Mouse (Mus musculus) liver, embryonic 16.5 days (tissue): ENCODE data around the gene Hook2. TPM values are rescaled to one million over a fixed set of nuclear protein-coding genes. Genes with fewer than 3 reads are reported as not detected.

Experiments
- ATAC-seq: fragments of 200-750 bp; cut with Nextera tagmentation; 2 replicates; pipeline ENCODE4 v1.8.0; 2017; ENCODE audit warnings: low read depth, mild to moderate bottlenecking, moderate number of reproducible peaks, moderate library complexity
- H3K27ac ChIP-seq: fragments of 300-500 bp; sonication (generic); 2 replicates; pipeline ENCODE4 v1.5.1; 2014; ENCODE audit warnings: mild to moderate bottlenecking, low read length
- H3K27me3 ChIP-seq: fragments of 300-500 bp; sonication (generic); 2 replicates; pipeline ENCODE4 v1.6.1; 2014; ENCODE audit warnings: low read depth, low read length, mixed read lengths; ENCODE audit not compliant: control insufficient read depth, insufficient read depth
- H3K36me3 ChIP-seq: fragments of 300-500 bp; sonication (generic); 2 replicates; pipeline ENCODE4 v1.6.1; 2014; ENCODE audit warnings: mild to moderate bottlenecking; ENCODE audit not compliant: control insufficient read depth, insufficient read depth
- H3K4me1 ChIP-seq: fragments of 300-500 bp; sonication (generic); 2 replicates; pipeline ENCODE4 v1.6.1; 2014; ENCODE audit warnings: low read depth, low read length, mixed read lengths; ENCODE audit not compliant: control insufficient read depth
- H3K4me2 ChIP-seq: fragments of 300-500 bp; sonication (generic); 2 replicates; pipeline ENCODE4 v1.6.1; 2014; ENCODE audit warnings: low read depth, low read length, mixed read lengths
- H3K4me3 ChIP-seq: fragments of 300-500 bp; sonication (generic); 2 replicates; pipeline ENCODE4 v1.5.1; 2014; ENCODE audit warnings: low read depth, mild to moderate bottlenecking, low read length
- H3K9ac ChIP-seq: fragments of 300-500 bp; sonication (generic); 2 replicates; pipeline ENCODE4 v1.6.1; 2014; ENCODE audit warnings: low read depth, low read length
- H3K9me3 ChIP-seq: fragments of 300-500 bp; sonication (generic); replicated peaks from 2 replicates; pipeline ENCODE4 v1.6.1; 2016; ENCODE audit warnings: low read length; ENCODE audit not compliant: control insufficient read depth
- WGBS: fragments of 180-500 bp; shearing (Covaris S2); extraction: QIAGEN DNeasy Blood & Tissue Kit; methylation state at CpG from one replicate; pipeline ENCODE4 v1.1.7; 2014; ENCODE audit not compliant: insufficient replicate concordance; 5-methylcytosine and 5-hydroxymethylcytosine counted together
- polyA plus RNA-seq: library from polyadenylated mRNA; unstranded; fragments of >200 nt; fragmentation: Nextera tagmentation; extraction: Ambion mirVana; gene quantifications from 2 replicates; pipeline ENCODE4 v1.2.1, GENCODE M21; 2015

Gene Hook2
- polyA plus RNA-seq, 1 experiment from 2014 or later, result 9.5 TPM

DNA sequence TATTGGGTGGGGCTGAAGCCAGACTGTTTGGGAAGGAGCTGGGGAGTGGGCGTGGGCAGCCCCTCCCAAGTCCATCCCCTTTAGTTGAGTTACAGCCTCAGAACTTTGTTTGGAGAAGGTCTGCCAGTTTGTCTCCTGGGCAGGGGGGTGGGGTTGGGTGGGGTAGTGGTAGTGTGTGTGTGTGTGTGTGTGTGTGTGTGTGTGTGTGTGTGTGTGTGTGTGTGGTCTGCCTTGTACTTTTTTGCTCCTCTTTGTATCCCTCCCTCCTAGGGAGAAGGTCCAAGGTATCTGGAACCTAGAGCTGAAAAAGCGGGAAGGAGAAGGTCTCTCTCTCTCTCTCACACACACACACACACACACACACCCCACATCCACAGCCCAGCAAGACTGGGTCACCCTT, 24.0 kb downstream of the Hook2 start, which contains the start of gene Best2:
Gene Best2, minus strand, starts transcription at position 101 of the 400 bp plus-strand sequence.
- H3K27me3 ChIP-seq, result peaks cover 35% of the 10 kb centered on the region
- H3K4me3 ChIP-seq, result no peak within 1 kb of the TSS
- peaks cover 9% of the 10 kb centered on the region; the same call in 1 of the 2 replicates for H3K36me3 ChIP-seq
- no peaks in the 10 kb centered on the region for H3K4me1 ChIP-seq
- H3K9me3 ChIP-seq, result no peaks in the 10 kb centered on the region
- H3K27ac ChIP-seq, result no peak within 1 kb of the TSS
- H3K9ac ChIP-seq, result no peak within 1 kb of the TSS
- no peak for ATAC-seq
- H3K4me2 ChIP-seq, result peak within 1 kb of the TSS; percentile 41
- 42% methylated on average over 2 of the region's 2 CpGs for WGBS

DNA sequence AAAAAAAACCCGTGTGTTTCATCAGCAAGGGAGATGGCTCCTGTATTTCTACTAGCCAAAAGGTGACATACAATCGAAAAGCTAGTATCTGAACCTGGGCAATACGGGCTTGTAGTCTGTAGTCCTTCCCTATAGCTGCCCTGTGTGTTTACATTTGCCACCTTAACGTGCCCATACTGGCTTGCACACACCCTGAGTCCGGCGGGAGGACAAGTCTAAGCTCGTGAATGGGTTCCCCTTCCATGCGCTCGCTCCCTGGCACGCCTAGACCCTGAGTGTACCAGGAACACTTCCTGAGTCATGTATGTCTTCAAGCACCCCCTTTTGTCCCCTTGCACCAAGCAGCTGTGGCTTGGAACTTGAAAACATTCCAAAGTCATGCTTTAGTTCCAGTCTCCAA, 26.3 kb downstream of the Hook2 start:
- no peak for ATAC-seq
- WGBS, result 66% methylated on average over 10 of the region's 10 CpGs
- no peak overlapping the region for H3K4me3 ChIP-seq

GRCm38 (mm10) chr8:85017209-85017608, 26.8 kb downstream of the Hook2 start:
- no peak for ATAC-seq
- no peaks in the 10 kb centered on the region for H3K9me3 ChIP-seq
- no peak overlapping the region for H3K9ac ChIP-seq
- H3K4me1 ChIP-seq, result no peaks in the 10 kb centered on the region
- H3K4me2 ChIP-seq, result no peak overlapping the region
- peaks cover 16% of the 10 kb centered on the region for H3K36me3 ChIP-seq
- peaks cover 17% of the 10 kb centered on the region for H3K27me3 ChIP-seq
- H3K27ac ChIP-seq, result no peak overlapping the region
- no peak overlapping the region for H3K4me3 ChIP-seq
- 76% methylated on average over 5 of the region's 5 CpGs for WGBS

More for the DNA sequence above, 26.3 kb downstream of the Hook2 start:
- peaks cover 11% of the 10 kb centered on the region; the same call in 1 of the 2 replicates for H3K36me3 ChIP-seq
- H3K27me3 ChIP-seq, result peaks cover 19% of the 10 kb centered on the region
- H3K4me2 ChIP-seq, result no peak overlapping the region
- no peak overlapping the region for H3K27ac ChIP-seq
- H3K9ac ChIP-seq, result no peak overlapping the region
- no peaks in the 10 kb centered on the region for H3K4me1 ChIP-seq
- no peaks in the 10 kb centered on the region for H3K9me3 ChIP-seq

DNA sequence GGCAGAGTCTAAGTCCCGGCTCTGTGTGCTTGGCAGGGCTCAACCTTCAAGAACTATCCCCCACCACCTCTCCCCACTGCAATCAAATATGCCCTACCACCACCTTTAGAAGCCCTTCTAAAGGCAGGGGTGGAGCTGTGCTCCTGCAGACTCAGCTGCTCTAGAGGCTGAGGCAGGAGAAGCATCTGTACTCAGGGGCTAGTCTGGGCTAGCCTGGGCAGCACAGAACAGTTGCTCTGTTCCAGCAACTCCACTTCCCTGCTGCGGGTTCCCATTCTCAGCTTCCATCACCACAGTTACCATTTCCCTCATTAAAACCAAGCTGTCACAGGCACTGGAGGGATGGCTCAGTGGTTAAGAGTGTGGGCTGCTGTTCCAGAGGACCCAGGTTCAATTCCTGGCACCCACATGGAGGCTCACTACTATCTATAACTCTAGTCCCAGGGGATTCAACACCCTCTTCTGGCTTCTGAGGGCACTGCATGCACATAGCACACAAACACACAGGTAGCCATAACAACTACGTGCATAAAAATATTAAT, 31.2 kb downstream of the Hook2 start:
- peaks cover 23% of the 10 kb centered on the region for H3K36me3 ChIP-seq
- no peak overlapping the region for H3K4me2 ChIP-seq
- H3K27ac ChIP-seq, result no peak overlapping the region
- no peaks in the 10 kb centered on the region for H3K27me3 ChIP-seq
- peaks cover 20% of the 10 kb centered on the region for H3K4me1 ChIP-seq
- H3K9ac ChIP-seq, result no peak overlapping the region
- no peak for ATAC-seq
- H3K4me3 ChIP-seq, result no peak overlapping the region
- 83% methylated on average over 3 of the region's 3 CpGs for WGBS
- no peaks in the 10 kb centered on the region for H3K9me3 ChIP-seq

GRCm38 (mm10) chr8:85023846-85024245, 33.4 kb downstream of the Hook2 start:
- no peak overlapping the region for H3K9ac ChIP-seq
- H3K36me3 ChIP-seq, result peaks cover 14% of the 10 kb centered on the region
- no peaks in the 10 kb centered on the region for H3K9me3 ChIP-seq
- H3K27me3 ChIP-seq, result no peaks in the 10 kb centered on the region
- H3K4me1 ChIP-seq, result peaks cover 30% of the 10 kb centered on the region
- no peak for ATAC-seq
- peak overlapping the region; percentile 76; the same call in 1 of the 2 replicates for H3K4me3 ChIP-seq
- no peak overlapping the region for H3K27ac ChIP-seq
- 78% methylated on average over 3 of the region's 3 CpGs for WGBS
- peak overlapping the region; percentile 93; the same call in 1 of the 2 replicates for H3K4me2 ChIP-seq

DNA sequence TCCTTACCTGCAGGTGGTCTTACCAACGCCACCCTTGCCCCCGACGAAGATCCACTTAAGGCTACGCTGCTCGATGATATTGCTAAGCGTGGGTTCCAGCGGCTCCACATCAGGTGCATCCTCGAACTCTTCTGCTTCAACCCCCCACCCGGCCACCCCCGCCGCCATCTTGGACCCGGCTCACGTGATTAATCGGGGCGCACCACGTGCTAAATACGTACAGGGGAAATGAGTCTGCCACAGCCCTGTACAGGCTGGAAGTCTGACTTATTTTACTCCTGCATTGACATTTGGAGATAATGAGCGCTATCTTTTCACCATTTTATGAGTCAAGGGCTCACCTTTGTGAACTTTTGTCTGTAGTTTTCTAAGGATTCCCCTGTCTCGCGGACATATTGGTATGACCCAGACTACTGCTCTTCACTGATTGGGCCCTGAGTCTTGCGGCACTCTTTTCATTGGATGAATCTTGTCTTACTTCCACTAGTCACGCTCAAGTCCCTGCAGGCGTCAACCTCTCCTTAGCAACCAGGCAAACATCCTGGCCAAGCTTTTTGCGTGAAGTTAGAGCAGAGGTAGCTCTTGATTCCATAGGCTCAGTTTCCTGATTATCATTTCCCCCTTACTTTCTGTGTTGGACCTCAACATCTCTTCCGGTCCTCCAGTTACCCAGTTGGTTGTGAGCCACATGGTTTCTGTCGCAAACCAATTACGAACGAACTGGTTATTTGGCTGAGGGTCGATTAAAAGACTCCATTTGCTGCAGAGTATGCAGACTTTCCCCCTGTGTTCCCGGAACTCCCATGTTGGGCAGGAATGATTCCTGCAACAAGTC, 34.9 kb downstream of the Hook2 start, which contains the start of gene Asna1:
Gene Asna1, minus strand, starts transcription at position 184 of the 835 bp plus-strand sequence.
- peaks cover 26% of the 10 kb centered on the region for H3K36me3 ChIP-seq
- peak within 1 kb of the TSS; percentile 94 for H3K27ac ChIP-seq
- WGBS, result 4% methylated on average over 30 of the region's 30 CpGs

DNA sequence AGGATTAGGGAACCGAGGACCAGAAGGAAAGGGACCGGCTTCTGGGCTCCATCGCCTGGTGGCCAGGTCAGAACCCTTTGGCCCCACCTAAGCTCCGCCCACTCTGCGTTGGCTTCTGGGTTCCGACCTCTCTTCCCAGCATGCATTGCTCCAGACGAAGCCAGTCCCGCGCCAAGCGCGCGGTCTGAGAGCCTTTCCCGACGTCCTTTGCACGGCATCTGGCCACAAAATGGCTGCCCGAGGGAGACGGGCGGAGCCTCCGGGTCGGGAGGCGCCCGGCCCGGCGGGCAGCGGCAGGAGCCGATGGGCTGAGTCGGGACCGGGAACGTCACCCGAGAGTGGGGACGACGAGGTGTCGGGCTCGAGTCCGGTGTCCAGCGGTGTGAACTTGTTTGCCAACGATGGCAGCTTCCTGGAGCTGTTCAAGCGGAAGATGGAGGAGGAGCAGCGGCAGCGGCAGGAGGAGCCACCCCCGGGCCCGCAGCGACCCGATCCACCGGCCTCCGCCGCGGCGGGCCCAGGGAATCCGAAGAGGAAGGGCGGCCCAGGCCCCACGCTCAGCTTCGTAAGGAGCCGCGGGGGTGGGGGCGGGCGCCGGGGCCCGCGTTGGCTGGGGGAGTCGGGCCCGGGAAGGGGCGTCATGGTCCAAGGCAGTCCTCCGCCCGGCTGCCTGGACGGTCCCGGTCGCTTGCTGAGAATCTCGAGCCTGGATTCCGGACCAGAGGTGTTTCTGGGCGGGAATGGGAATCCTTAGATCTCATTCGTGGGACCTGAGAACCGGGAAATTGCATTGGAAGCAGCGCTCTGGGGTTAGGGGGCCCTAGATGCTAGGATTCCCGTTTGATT, 36.5 kb downstream of the Hook2 start, which contains the start of gene Trir:
Gene Trir, plus strand, starts transcription at position 154 of the 846 bp plus-strand sequence.
- peak within 1 kb of the TSS; percentile 96 for H3K4me3 ChIP-seq
- WGBS, result under 1% methylated on average over 75 of the region's 75 CpGs
- peak within 1 kb of the TSS; percentile 93 for H3K4me2 ChIP-seq
- peak within 1 kb of the TSS; percentile 94 for H3K27ac ChIP-seq
- H3K9me3 ChIP-seq, result no peaks in the 10 kb centered on the region
- H3K36me3 ChIP-seq, result peaks cover 34% of the 10 kb centered on the region
- H3K27me3 ChIP-seq, result no peaks in the 10 kb centered on the region
- peak within 1 kb of the TSS; percentile 99 for H3K9ac ChIP-seq
- H3K4me1 ChIP-seq, result peaks cover 35% of the 10 kb centered on the region
- ATAC-seq, result peak; percentile 83

More for the DNA sequence above, 34.9 kb downstream of the Hook2 start, which contains the start of gene Asna1:
- Histone ChIP-seq H3K4me3 (peak within 1 kb of the TSS; percentile 96), H3K9ac (peak within 1 kb of the TSS; percentile 66), H3K4me1 (peaks cover 35% of the 10 kb centered on the region), H3K9me3 (no peaks in the 10 kb centered on the region), H3K4me2 (peak within 1 kb of the TSS; percentile 93), H3K27me3 (no peaks in the 10 kb centered on the region)
- peak; percentile 83 for ATAC-seq

DNA sequence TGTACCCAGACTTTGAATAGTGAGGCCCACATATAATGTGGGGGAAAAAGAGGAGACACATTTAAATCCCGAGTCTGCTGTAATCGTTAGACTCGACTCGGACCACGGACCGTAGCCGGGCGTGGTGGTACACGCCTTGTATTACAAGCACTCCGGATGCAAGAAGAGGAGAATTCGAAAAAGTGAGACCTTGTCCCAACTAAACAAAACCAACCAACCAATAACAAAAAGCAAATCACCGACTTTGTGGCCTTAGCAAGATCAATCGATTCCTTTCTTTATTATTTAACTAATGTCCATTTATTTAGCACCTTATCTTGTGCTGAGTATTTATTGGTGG, 37.1 kb downstream of the Hook2 start:
- Histone ChIP-seq H3K4me1 (peaks cover 35% of the 10 kb centered on the region), H3K4me3 (peak overlapping the region; percentile 96), H3K27me3 (no peaks in the 10 kb centered on the region), H3K36me3 (peaks cover 36% of the 10 kb centered on the region), H3K27ac (peak overlapping the region; percentile 94), H3K4me2 (peak overlapping the region; percentile 70), H3K9ac (peak overlapping the region; percentile 99), H3K9me3 (no peaks in the 10 kb centered on the region)
- WGBS, result under 1% methylated on average over 13 of the region's 13 CpGs
- no peak for ATAC-seq
